Mouse (Mus musculus) common myeloid progenitor, adult 5-6 weeks (primary cell): Measurements from ENCODE around the gene Heyl. TPM values are rescaled to one million over a fixed set of nuclear protein-coding genes. Genes with fewer than 3 reads are reported as not detected.
"Not testable (repeated sequence)": the region's sequence is repeated elsewhere in the genome, so short reads cannot be mapped to it uniquely, and the experiment has no call there.

Experiments
- ATAC-seq: replicated peaks from 2 replicates; pipeline ENCODE4 v1.8.0; 2016; ENCODE audit warnings: low read depth, mild to moderate bottlenecking, moderate TSS enrichment, inconsistent platforms; ENCODE audit not compliant: poor library complexity, severe bottlenecking
- total RNA-seq: library from RNA; stranded (forward); fragments of 200-1000, 187-1606 nt; gene quantifications from 2 replicates; pipeline ENCODE4 v1.2.3, GENCODE M21; 2017

The Heyl gene
- total RNA-seq, 1 experiment from 2014 or later, result not detected

DNA sequence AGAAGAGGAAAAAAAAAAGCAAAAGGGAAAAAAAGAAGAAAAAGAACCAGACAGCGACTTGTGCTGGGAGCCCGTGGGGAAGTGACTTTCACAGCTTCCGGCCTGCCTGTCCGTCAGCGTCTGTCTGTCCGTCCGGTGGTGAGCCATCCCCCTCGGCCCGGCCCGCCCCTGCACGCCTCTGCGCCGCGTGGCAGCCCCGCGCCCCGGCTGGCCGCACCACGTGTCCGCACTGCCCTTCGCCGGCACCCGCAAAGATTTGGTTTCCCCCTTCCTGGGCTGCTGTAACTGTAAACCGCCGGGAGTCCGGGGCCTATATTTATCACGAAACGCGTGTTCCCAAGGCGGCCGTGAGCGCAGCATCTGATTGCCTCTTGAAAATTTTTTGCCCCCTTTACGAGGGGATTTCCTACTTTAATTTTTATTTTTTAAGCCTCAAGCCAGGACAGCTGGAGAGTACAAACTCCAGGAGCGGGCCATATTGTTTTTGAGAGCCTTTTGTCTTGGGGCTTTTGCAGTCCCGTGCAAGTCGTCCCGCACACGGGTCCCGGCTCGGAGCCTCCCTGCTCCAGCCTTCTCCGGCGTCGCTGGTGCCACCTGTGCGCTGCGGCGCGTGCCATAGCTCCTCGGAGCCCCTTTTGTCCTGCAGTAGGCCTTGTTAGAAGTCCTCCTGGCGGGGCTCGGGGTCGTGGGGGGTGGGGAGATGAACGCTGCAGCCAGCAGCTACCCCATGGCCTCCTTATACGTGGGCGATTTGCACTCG lies 49.7 kb downstream of the Heyl start:
- peak; percentile 41 for ATAC-seq

DNA sequence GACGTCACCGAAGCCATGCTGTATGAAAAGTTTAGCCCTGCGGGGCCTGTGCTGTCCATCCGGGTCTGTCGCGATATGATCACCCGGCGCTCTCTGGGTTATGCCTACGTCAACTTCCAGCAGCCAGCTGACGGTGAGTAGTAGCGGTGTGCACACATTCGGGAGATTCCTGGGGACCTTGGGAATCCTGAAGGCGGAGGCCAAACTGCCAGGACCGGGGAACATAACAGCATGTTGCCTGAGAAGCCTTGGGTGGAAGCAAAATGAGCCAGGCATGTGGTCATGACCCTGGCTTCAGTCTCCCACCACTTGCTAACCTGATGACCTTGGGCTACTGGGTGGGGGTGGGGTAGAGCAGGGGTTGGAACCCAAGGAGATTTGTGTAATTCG lies 50.3 kb downstream of the Heyl start:
- not testable (repeated sequence) for ATAC-seq

DNA sequence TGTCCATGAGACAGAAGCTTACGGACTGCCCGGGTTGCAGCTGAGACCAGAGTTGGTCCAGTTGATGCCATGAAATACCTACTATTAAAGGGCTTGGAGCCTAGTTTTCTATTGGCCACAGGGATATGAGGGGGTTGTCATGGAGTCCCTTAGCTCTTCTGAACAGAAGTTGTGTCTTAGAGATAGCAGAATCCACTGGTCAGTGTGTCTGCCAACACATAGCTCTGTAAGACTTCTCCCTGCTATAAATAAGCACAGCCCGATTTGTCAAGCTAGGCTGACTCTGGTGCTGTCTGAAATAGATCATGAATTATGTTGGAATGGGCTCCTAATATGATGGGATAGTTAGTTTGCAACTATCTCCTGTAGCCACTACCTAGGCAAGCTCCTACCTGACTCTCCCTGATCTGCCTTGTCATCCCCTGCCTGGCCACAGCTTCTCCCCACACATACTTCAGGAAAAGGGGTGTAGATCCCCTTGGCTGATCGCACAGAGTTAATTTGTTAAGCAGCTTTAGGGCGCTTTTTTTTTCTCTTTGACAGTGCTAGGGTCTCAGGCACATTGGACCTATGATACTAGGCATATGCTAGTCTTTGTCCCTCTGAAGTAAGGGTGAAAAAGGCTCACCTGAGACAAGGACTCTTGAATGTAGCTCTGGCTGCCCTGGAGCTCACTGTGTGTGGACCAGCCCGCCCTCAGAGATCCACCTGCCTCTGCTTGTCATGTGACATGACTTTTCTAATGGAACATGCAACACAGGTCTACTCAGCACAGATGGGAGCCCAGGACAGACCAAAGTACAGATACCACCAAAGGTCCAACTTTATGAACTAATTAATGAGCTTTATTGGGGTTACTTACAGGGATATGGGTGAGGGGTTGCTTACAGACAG lies 51.6 kb downstream of the Heyl start:
- ATAC-seq, result no peak

DNA sequence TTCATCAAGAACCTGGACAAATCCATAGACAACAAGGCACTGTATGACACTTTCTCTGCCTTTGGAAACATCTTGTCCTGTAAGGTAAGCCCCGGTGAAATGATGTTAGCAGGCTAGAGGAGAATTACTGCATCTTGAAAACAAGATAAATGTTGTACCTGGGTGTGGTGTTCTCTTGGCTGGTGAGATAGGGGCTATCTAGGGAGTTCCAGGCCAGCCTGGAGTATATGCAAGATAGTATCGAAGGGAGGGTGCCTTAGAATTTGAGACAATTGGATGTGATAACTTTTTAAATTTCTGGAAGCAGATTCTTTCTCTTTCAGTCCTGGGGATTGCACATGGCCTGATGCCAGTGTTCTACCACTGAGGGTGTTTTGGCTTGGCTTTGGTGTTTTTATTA lies 53.4 kb downstream of the Heyl start:
- ATAC-seq, result no peak

DNA sequence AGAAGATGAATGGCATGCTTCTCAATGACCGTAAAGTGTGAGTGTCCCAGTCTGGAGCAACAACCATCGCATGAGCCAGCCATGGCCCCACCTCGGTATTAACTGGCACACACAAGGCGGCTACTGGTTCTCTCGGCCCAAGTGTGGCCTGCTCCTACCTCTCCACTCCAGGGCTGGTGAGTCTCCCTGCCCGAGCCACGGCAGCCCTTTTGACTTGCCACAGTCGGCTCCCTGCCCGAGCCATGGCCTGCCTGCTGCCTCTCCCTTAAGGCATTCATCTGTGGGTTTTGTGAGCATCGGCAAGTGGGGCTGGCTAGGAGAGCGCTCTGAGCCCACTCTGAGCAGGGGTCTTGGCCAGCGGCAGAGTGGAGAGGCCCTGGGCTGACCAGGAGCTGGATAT lies 55.7 kb downstream of the Heyl start:
- no peak for ATAC-seq

DNA sequence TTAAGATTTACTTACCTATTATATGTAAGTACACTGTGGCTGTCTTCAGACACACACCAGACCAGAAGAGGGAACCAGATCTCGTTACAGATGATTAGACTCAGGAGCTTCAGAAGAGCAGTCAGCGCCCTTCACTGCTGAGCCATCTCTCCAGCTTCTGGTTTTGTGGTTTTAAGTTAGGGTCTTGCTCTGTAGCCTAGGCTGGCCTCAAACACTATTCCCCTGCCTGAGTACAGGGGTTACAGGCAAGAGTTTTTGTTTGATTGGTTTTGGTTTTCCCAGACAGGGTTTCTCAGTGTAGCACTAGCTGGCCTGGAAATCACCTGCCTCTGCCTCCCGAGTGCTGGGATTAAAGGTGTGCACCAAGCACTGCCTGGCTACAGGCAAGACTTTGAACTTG lies 59.0 kb downstream of the Heyl start:
- no peak for ATAC-seq

DNA sequence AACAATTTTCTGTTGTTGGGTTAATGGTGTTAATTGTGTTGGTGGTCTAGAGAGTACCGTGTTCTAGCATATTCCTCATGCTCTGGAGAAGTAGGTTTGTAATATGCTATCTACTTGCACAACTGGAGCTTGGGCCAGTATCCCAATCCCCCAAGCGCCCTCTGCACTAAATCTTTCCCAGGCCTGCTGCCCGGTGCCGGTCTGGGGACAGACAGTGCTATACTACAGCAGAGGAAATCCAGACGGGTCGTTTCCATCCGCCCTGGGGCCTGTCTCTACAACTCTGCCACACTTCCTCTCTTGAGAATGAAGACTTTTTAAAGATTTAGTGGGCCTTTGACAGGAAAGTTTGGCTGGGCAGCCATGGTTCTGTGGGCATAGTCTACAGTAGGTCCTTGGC lies 59.6 kb downstream of the Heyl start:
- no peak for ATAC-seq

DNA sequence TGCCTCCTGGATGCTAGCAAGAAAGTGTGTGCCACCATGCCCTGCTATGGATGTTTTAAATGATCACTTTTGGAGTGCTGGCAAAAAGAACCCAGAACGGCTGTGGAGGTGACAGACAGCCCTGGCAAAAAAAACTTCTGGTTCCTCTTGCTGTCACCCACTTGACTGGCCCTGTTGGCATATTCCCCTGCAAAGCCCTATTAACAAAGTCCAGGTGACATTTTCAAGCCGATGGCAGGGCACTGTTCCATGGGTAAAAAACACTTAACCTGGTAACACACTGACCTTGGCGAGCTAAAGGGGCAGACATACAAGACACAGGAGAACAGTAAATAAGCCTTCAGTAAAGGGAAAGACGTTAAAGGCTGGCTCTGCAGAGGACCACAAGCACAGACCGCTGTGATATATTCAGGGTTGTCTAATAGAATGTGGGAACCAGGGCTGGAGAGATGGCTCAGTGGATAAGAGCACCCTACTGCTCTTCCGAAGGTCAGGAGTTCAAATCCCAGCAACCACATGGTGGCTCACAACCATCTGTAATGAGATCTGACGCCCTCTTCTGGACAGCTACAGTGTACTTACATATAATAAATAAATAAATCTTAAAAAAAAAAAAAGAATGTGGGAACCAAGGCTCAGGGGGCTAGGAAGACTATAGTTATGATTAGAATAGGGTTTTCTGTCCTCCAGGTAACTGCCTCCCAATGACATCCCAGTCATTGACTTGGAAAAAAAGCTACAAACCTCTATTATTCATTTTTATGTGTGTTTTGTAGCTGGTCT lies 60.5 kb downstream of the Heyl start:
- ATAC-seq, result no peak

DNA sequence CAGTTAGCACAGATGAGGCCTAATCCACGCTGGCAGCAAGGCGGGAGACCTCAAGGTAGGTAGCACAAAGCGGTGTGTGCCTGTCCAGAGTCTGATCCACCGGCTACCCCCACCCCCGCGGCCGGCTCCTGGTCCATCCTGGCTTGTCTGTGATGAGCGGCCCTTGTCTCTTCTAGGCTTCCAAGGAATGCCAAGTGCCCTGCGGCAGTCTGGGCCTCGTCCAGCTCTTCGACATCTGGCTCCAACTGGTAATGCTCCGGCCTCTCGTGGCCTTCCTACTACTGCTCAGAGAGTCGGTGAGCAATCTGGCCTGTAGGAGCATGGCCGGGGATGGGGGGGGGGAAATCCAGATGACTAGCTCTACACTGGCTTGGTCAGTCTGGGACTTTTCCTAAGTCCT lies 61.7 kb downstream of the Heyl start:
- ATAC-seq, result not testable (repeated sequence)

DNA sequence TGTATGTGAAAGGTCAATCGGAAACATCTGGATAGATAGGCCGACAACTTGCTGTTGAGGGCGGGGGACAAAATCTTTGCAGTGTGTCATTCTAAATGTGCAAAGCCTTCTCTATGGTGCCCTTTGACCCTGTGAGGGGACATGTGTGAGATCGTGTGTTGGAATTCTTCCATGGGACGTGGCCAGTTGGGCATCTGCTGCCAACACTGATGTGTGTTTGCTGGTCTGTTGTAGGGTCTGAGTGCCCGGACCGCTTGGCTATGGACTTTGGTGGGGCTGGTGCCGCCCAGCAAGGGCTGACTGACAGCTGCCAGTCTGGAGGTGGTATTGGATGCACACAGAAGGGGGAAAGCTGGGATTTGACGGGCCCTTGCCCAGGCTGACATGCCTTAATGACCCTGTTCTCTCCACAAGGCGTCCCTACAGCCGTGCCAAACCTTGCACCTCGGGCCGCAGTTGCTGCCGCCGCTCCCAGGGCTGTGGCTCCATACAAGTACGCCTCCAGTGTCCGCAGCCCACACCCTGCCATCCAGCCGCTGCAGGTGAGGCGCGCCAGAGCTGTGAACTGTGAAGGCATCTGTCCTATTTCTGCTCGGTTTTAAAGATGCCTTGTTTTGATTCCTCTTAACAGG lies 62.3 kb downstream of the Heyl start:
- no peak for ATAC-seq

DNA sequence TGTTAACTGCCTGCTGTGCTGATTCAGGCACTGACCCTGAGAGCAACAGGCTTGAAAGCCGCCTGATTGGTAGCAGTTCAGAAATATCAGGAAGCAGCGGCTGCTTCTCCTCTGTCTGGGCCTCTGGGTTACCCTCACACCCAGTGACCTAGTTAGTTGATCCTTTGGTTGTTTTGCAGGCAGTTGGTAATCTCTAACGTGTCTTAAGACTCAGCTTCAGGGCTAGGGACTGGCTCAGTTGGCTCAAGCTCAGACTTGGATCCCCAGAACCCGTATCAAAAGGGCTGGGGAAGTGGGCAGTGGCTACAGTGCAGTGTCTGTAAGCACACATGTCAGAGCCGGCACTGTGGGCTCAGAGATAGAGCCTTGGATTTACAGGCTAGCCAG lies 62.8 kb downstream of the Heyl start:
- no peak for ATAC-seq

DNA sequence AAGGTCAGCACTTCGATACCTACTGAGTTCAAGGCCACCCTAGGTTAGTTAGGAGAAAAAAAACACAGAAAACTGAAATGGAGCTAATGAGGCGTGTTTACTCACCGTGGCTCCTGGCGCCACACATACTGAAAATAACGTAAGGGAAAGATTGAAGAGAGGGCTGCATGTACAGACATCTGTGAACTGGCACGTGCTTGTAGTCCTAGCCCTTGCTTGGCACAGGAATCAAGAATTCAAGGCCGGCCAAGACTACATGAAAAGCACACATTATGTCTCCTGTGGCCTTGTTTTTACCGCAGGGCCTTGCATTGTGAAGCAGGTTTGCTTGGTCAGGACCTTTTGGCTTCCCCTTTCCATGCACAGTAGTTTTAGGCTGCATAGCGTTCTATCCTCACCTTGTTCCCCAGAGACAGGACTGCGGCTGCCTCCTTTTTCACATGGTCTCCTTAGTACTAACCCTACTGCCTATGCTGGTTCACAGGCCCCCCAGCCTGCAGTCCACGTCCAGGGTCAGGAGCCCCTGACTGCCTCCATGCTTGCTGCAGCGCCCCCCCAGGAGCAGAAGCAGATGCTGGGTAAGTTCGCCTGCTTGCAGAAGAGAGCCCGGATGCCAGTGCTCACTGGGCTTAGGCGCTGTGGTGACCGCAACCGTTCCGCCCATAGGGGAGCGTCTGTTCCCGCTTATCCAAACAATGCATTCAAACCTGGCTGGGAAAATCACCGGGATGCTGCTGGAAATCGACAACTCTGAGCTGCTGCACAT lies 64.0 kb downstream of the Heyl start:
- ATAC-seq, result no peak

DNA sequence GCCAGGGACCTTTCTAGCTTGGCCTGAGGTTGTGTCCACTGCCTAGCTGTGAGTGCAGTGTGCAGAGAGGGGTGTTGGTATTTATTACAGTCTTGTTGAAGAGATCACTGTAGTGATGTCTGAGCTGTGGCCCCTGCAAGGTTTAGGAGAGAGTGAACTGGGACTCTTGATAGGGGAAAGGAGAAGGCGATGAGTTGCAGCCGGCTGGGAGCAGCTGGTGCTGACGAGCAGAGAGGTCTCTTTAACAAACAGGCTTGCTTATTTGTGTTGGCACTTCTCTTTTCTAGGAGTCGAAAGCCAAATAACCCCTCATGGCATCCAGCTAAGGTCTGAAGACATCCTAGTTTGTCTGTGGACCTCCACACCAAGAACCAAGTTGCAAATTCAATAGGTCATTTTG lies 64.9 kb downstream of the Heyl start:
- no peak for ATAC-seq

DNA sequence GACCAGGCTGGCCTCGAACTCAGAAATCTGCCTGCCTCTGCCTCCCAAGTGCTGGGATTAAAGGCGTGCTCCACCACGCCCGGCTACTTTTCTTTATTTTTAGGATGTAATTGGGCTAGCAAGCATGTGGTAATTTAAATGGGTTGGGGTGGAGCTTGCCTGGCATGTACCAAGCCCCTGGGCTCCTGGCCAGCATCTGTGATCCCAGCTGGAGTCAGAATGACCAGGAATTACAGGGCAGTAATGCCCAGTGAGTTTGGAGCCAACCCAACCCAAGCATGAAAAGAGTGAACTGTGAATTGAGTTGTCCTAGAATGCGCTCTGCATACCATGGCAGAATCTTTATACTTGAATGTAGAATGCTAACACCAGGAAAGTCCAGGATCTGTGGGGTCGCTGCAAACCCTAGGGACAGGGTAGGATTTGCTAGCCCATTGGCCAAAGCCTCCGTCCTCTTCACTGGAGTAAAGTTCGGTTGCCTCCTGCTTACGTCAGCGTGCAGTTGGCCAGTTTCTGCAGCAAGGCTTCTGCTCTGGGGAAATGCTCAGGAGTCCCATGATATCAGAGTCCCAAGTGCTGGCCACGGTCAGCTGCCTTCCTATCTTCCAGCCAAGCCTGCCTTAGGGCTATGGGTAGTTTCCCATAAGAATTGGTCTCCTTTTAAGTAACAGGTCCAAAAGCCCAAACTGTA lies 65.8 kb downstream of the Heyl start:
- ATAC-seq, result no peak

Other genes with a start within 250 kb of the Heyl start
- 1.5 and 3.7 TPM in 2 replicates for gene Mycl, start 237.9 kb upstream of the Heyl start, total RNA-seq
- 26.4 and 39.4 TPM in 2 replicates for gene Trit1, start 217.0 kb upstream of the Heyl start, total RNA-seq
- not detected in 2 replicates for gene Bmp8b, start 128.4 kb upstream of the Heyl start, total RNA-seq
- gene Oxct2b, start 117.3 kb upstream of the Heyl start, total RNA-seq, result not detected in 2 replicates
- 72.2 and 91.1 TPM in 2 replicates for gene Ppie, start 93.6 kb upstream of the Heyl start, total RNA-seq
- gene Hpcal4, start 50.3 kb upstream of the Heyl start, total RNA-seq, result not detected in 2 replicates
- gene Nt5c1a, start 32.1 kb upstream of the Heyl start, total RNA-seq, result not detected in 2 replicates
- gene Pabpc4, start 28.8 kb downstream of the Heyl start, total RNA-seq, result 140 and 158 TPM in 2 replicates
- not detected in 2 replicates for gene Oxct2a, start 90.1 kb downstream of the Heyl start, total RNA-seq
- not detected in 2 replicates for gene Bmp8a, start 109.7 kb downstream of the Heyl start, total RNA-seq